Mouse (Mus musculus): ENCODE results near the gene Lif. TPM values are rescaled to one million over a fixed set of nuclear protein-coding genes. Genes with fewer than 3 reads are reported as not detected.

Lif gene
- 1 to 10 TPM; 1.8 to 2.7 TPM for polyA plus RNA-seq (2017; shearing (Covaris generic))

- no peak for ATAC-seq
Observed at GRCm38 (mm10) chr11:4256846-4257607, at the start of gene Lif. Gene Lif, plus strand, starts transcription at chr11:4257557.

GRCm38 (mm10) chr11:4207655-4208054 lies 49.7 kb upstream of the Lif start:
- ATAC-seq, result no peak

- ATAC-seq, result no peak
Observed at GRCm38 (mm10) chr11:4209556-4209955, 47.8 kb upstream of the Lif start.

- ATAC-seq, result no peak
Observed at GRCm38 (mm10) chr11:4210786-4211185, 46.6 kb upstream of the Lif start.

GRCm38 (mm10) chr11:4213107-4213506 lies 44.2 kb upstream of the Lif start:
- ATAC-seq, result no peak

- ATAC-seq, result no peak
Observed at GRCm38 (mm10) chr11:4214572-4214971, 42.8 kb upstream of the Lif start.

GRCm38 (mm10) chr11:4215061-4215460 lies 42.3 kb upstream of the Lif start:
- ATAC-seq, result no peak

- no peak for ATAC-seq
Observed at GRCm38 (mm10) chr11:4216248-4217000, 40.9 kb upstream of the Lif start.

- peak; percentile 92 for ATAC-seq
Observed at GRCm38 (mm10) chr11:4217914-4218629, 39.3 kb upstream of the Lif start, which contains the start of gene Castor1. Gene Castor1, plus strand, starts transcription at chr11:4218225.

GRCm38 (mm10) chr11:4218637-4219036 lies 38.7 kb upstream of the Lif start:
- ATAC-seq, result no peak

GRCm38 (mm10) chr11:4219317-4219751 lies 38.0 kb upstream of the Lif start:
- no peak for ATAC-seq

GRCm38 (mm10) chr11:4219908-4220307 lies 37.4 kb upstream of the Lif start:
- no peak for ATAC-seq

GRCm38 (mm10) chr11:4220443-4221400 lies 36.6 kb upstream of the Lif start:
- peak; percentile 38 for ATAC-seq

- ATAC-seq, result no peak
Observed at GRCm38 (mm10) chr11:4222046-4222950, 35.1 kb upstream of the Lif start.

- ATAC-seq, result no peak
Observed at GRCm38 (mm10) chr11:4223393-4224188, 33.8 kb upstream of the Lif start.

GRCm38 (mm10) chr11:4224223-4224622 lies 33.1 kb upstream of the Lif start:
- ATAC-seq, result no peak

GRCm38 (mm10) chr11:4226569-4227325 lies 30.6 kb upstream of the Lif start:
- no peak for ATAC-seq

GRCm38 (mm10) chr11:4228463-4228862 lies 28.9 kb upstream of the Lif start:
- ATAC-seq, result no peak

GRCm38 (mm10) chr11:4229841-4230240 lies 27.5 kb upstream of the Lif start:
- ATAC-seq, result no peak

Measured in CD4-positive, CD25-positive, alpha-beta regulatory T cell, adult 4 months (primary cell).